Mouse (Mus musculus) cerebellum, postnatal 36 days (tissue): Measurements from ENCODE around the gene Acap3.

ENCODE experiments used
- DNase-seq, 2 experiments: peaks; one replicate each; pipeline ENCODE4 v3.0.0; 2021 to 2022; ENCODE audit warnings: mixed read lengths in 2 of 2

Acap3 gene

GRCm38 (mm10) chr4:155943534-155944249, 52.1 kb downstream of the Acap3 start, which contains the start of gene Ube2j2:
Gene Ube2j2, plus strand, starts transcription at chr4:155943831.
- peak; percentile 96 to 99 for DNase-seq

GRCm38 (mm10) chr4:155944271-155944670, 52.6 kb downstream of the Acap3 start:
- DNase-seq = no peak

GRCm38 (mm10) chr4:155947094-155947493, 55.5 kb downstream of the Acap3 start:
- DNase-seq = no peak

- DNase-seq = peak; percentile 46 to 47
Observed at GRCm38 (mm10) chr4:155955491-155955890, 63.9 kb downstream of the Acap3 start.
